Mouse (Mus musculus) embryo, embryonic 11 days (tissue): Measurements from ENCODE around the gene Pus10.

Source experiments
- DNase-seq: peaks from one replicate; pipeline ENCODE4 v3.0.0-alpha.2; 2015

Gene Pus10

GRCm38 (mm10) chr11:23665311-23665786 lies at the start of gene Pus10:
TSS of gene Pus10 (plus strand) at chr11:23665674.
- DNase-seq, result no peak

GRCm38 (mm10) chr11:23618995-23619394 lies 46.5 kb upstream of the Pus10 start:
- no peak for DNase-seq

- no peak for DNase-seq
Observed at GRCm38 (mm10) chr11:23630664-23631063, 34.8 kb upstream of the Pus10 start.

GRCm38 (mm10) chr11:23632945-23633878 lies 32.3 kb upstream of the Pus10 start, which contains the start of gene 0610010F05Rik:
TSS of gene 0610010F05Rik (minus strand) at chr11:23633639.
- DNase-seq, result peak; percentile 98

GRCm38 (mm10) chr11:23633879-23634215 lies 31.6 kb upstream of the Pus10 start:
- DNase-seq, result no peak

GRCm38 (mm10) chr11:23634573-23634972 lies 30.9 kb upstream of the Pus10 start:
- DNase-seq, result peak; percentile 2

- no peak for DNase-seq
Observed at GRCm38 (mm10) chr11:23647431-23647830, 18.0 kb upstream of the Pus10 start.

- DNase-seq, result no peak
Observed at GRCm38 (mm10) chr11:23647835-23648234, 17.6 kb upstream of the Pus10 start.

- DNase-seq, result no peak
Observed at GRCm38 (mm10) chr11:23653666-23654065, 11.8 kb upstream of the Pus10 start.

GRCm38 (mm10) chr11:23657791-23658190 lies 7.7 kb upstream of the Pus10 start:
- DNase-seq, result no peak

- no peak for DNase-seq
Observed at GRCm38 (mm10) chr11:23664232-23664631, 1.2 kb upstream of the Pus10 start.

GRCm38 (mm10) chr11:23665798-23666501 lies 476 bp downstream of the Pus10 start, which contains the start of gene Pex13:
TSS of gene Pex13 (minus strand) at chr11:23665959.
- DNase-seq, result peak; percentile 98

GRCm38 (mm10) chr11:23666526-23666925 lies 1.1 kb downstream of the Pus10 start:
- DNase-seq, result peak; percentile 25

GRCm38 (mm10) chr11:23667128-23667527 lies 1.7 kb downstream of the Pus10 start:
- peak; percentile 5 for DNase-seq

- no peak for DNase-seq
Observed at GRCm38 (mm10) chr11:23672256-23672749, 6.8 kb downstream of the Pus10 start.

GRCm38 (mm10) chr11:23676100-23676499 lies 10.6 kb downstream of the Pus10 start:
- no peak for DNase-seq

- DNase-seq, result peak; percentile 80
Observed at GRCm38 (mm10) chr11:23679044-23679642, 13.7 kb downstream of the Pus10 start.

- no peak for DNase-seq
Observed at GRCm38 (mm10) chr11:23680435-23680950, 15.0 kb downstream of the Pus10 start.

- no peak for DNase-seq
Observed at GRCm38 (mm10) chr11:23682561-23682960, 17.1 kb downstream of the Pus10 start.

GRCm38 (mm10) chr11:23686671-23687070 lies 21.2 kb downstream of the Pus10 start:
- no peak for DNase-seq

GRCm38 (mm10) chr11:23688060-23688459 lies 22.6 kb downstream of the Pus10 start:
- DNase-seq, result no peak

- DNase-seq, result no peak
Observed at GRCm38 (mm10) chr11:23693286-23693685, 27.8 kb downstream of the Pus10 start.

- no peak for DNase-seq
Observed at GRCm38 (mm10) chr11:23695847-23696246, 30.4 kb downstream of the Pus10 start.
